Mouse (Mus musculus) liver, adult 2 months (tissue): ENCODE results near the gene Nol8.

Experiments used
- CTCF ChIP-seq: fragments of 200-500 bp; IDR thresholded peaks from 2 replicates; pipeline ENCODE4 v1.5.1; 2011; ENCODE audit warnings: low read depth, low read length, control low read depth
- POLR2A ChIP-seq: fragments of 200-500 bp; IDR thresholded peaks from 2 replicates; pipeline ENCODE4 v1.6.1; 2011; ENCODE audit warnings: low read length, control low read depth; ENCODE audit not compliant: insufficient read depth; ENCODE audit errors: extremely low read depth

DNA sequence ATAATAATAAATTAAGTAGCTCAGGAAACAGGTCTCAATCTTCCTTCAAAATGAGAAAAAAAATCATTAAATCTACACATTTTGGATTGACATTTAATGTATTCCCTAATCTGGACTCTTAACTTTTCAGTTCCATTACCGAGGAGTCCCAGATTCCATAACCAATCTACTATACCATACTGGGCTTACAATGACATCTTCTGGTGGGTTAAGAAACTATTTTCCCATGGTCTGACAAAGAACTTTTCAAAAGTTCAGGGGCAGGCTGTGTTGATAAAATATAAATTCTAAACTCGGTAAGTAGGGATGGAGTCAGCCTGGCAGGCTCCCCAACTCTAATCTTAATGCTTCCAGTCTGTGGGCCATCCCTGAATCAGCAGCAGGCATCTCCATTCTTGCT lies 1.7 kb upstream of the Nol8 start:
- no peak for TF ChIP-seq CTCF
- no peak for TF ChIP-seq POLR2A
